ENCODE assay signal across 16 mouse cellular contexts in genomic region chr3:107706164-107706563, GRCm38 (mm10). TPM values are rescaled to one million over a fixed set of nuclear protein-coding genes. Genes with fewer than 3 reads are reported as not detected.
A peak's percentile ranks its signal among the peaks of the same experiment; 100 is the strongest.
DNase-seq lines count a peak whose midpoint lies in the region; ATAC-seq and TF ChIP-seq lines count a peak whose summit lies in the region.
"Had no signal": no experiment of that assay in that cellular context is flagged by ENCODE, and none has a peak within 500 bp of the region (broad histone marks: within the 10 kb centered on the region; RNA-seq: fewer than 3 reads in every experiment).

No protein-coding gene starts in this region.

- H3K4me2 ChIP-seq in heart, postnatal 0 days (ENCODE audit: low read depth, low read length) = no peak overlapping the region
- no peak overlapping the region for H3K4me2 ChIP-seq in heart, embryonic 12.5 days
- no peak overlapping the region for H3K4me2 ChIP-seq in midbrain, embryonic 16.5 days (ENCODE audit: low read length)
- H3K4me2 ChIP-seq: kidney, embryonic 15.5 days had no signal

- no peaks in the 10 kb centered on the region for H3K9me3 ChIP-seq in heart, postnatal 0 days (replicated peaks; ENCODE audit: control insufficient read depth, low read length)
- H3K9me3 ChIP-seq in heart, embryonic 12.5 days (replicated peaks) = no peaks in the 10 kb centered on the region
- no peaks in the 10 kb centered on the region for H3K9me3 ChIP-seq in midbrain, embryonic 16.5 days (replicated peaks; ENCODE audit: control insufficient read depth, low read length, poor library complexity, severe bottlenecking)
- H3K9me3 ChIP-seq: hindbrain, embryonic 10.5 days; kidney, embryonic 15.5 days had no signal

- DNase-seq in heart, postnatal 0 days (ENCODE audit: low spot score) = peak; percentile 31
- peak; percentile 96 for DNase-seq in 3T3-L1 (ENCODE audit: low read depth, low spot score)
- no peak for DNase-seq in ovary, postnatal 10 days (ENCODE audit: low spot score)
- DNase-seq in thymus, postnatal 4 days = no peak
- DNase-seq: adrenal gland, adult 2 months; cerebellum, adult 8-10 months; forebrain, postnatal 0 days; gastrocnemius, postnatal 14 days; right cerebral cortex, adult 18-20 months had no signal

- 23% methylated on average over 2 of the region's 2 CpGs for WGBS in heart, postnatal 0 days
- WGBS in heart, embryonic 12.5 days = 27% methylated on average over 2 of the region's 2 CpGs
- 78% methylated on average over 2 of the region's 2 CpGs for WGBS in midbrain, embryonic 16.5 days

- no peaks in the 10 kb centered on the region for H3K79me2 ChIP-seq in C2C12 (ENCODE audit: control insufficient read depth, insufficient read depth)

- no peak overlapping the region for H3ac ChIP-seq in C2C12 (ENCODE audit: control insufficient read depth, insufficient read length, low read depth)

- H3K4me3 ChIP-seq in heart, postnatal 0 days (ENCODE audit: low read depth, low read length) = no peak overlapping the region
- no peak overlapping the region for H3K4me3 ChIP-seq in heart, embryonic 12.5 days
- no peak overlapping the region for H3K4me3 ChIP-seq in C2C12 (ENCODE audit: insufficient read depth, poor library complexity, severe bottlenecking)
- no peak overlapping the region for H3K4me3 ChIP-seq in midbrain, embryonic 16.5 days (ENCODE audit: low read depth, low read length)
- H3K4me3 ChIP-seq: hindbrain, embryonic 10.5 days; kidney, embryonic 15.5 days had no signal

- H3K27me3 ChIP-seq in heart, postnatal 0 days (ENCODE audit: control insufficient read depth, insufficient read depth, low read length) = no peaks in the 10 kb centered on the region
- no peaks in the 10 kb centered on the region for H3K27me3 ChIP-seq in heart, embryonic 12.5 days (replicated peaks)
- no peaks in the 10 kb centered on the region for H3K27me3 ChIP-seq in C2C12 (ENCODE audit: control insufficient read depth, insufficient read depth, insufficient read length)
- no peaks in the 10 kb centered on the region for H3K27me3 ChIP-seq in midbrain, embryonic 16.5 days (ENCODE audit: control insufficient read depth, insufficient read depth, low read depth, low read length)
- H3K27me3 ChIP-seq: kidney, embryonic 15.5 days had no signal

- H3K27ac ChIP-seq in heart, postnatal 0 days (ENCODE audit: low read depth) = no peak overlapping the region
- H3K27ac ChIP-seq in heart, embryonic 12.5 days (ENCODE audit: poor library complexity, severe bottlenecking) = no peak overlapping the region
- no peak overlapping the region for H3K27ac ChIP-seq in midbrain, embryonic 16.5 days (ENCODE audit: low read length)
- H3K27ac ChIP-seq: hindbrain, embryonic 10.5 days; kidney, embryonic 15.5 days; stomach, postnatal 0 days had no signal

- no peaks in the 10 kb centered on the region for H3K79me3 ChIP-seq in C2C12 (ENCODE audit: low read depth)

- H3K4me1 ChIP-seq in heart, postnatal 0 days (ENCODE audit: control insufficient read depth, insufficient read depth) = peaks cover 29% of the 10 kb centered on the region
- 0 out of 2 replicates have a peak, but pooled peaks cover 11% of the 10 kb centered on the region for H3K4me1 ChIP-seq in heart, embryonic 12.5 days (replicated peaks)
- no peaks in the 10 kb centered on the region for H3K4me1 ChIP-seq in midbrain, embryonic 16.5 days (ENCODE audit: control insufficient read depth, insufficient read depth, low read length)
- H3K4me1 ChIP-seq: hindbrain, embryonic 10.5 days; kidney, embryonic 15.5 days had no signal

- H3K36me3 ChIP-seq in heart, postnatal 0 days (replicated peaks; ENCODE audit: control insufficient read depth, insufficient read depth, low read length) = no peaks in the 10 kb centered on the region
- no peaks in the 10 kb centered on the region for H3K36me3 ChIP-seq in heart, embryonic 12.5 days
- H3K36me3 ChIP-seq in C2C12 (ENCODE audit: control insufficient read depth, insufficient read depth) = no peaks in the 10 kb centered on the region
- H3K36me3 ChIP-seq in midbrain, embryonic 16.5 days (ENCODE audit: control insufficient read depth, insufficient read depth, low read length) = no peaks in the 10 kb centered on the region
- H3K36me3 ChIP-seq: hindbrain, embryonic 10.5 days; kidney, embryonic 15.5 days had no signal

- no peak for TF ChIP-seq EP300 in heart, postnatal 0 days (IDR thresholded peaks at IDR 0.05; ENCODE audit: low read depth)

- no peak for TF ChIP-seq CTCF in heart, postnatal 0 days (IDR thresholded peaks at IDR 0.05; ENCODE audit: low read depth)
- TF ChIP-seq CTCF in C2C12 (IDR thresholded peaks at IDR 0.05; ENCODE audit: control insufficient read depth, insufficient read depth, insufficient read length) = no peak

- H3K9ac ChIP-seq in heart, postnatal 0 days (replicated peaks; ENCODE audit: low read depth, low read length) = no peak overlapping the region
- no peak overlapping the region for H3K9ac ChIP-seq in heart, embryonic 12.5 days
- no peak overlapping the region for H3K9ac ChIP-seq in midbrain, embryonic 16.5 days (ENCODE audit: low read depth, low read length)
- H3K9ac ChIP-seq: forebrain, postnatal 0 days; kidney, embryonic 15.5 days had no signal

- ATAC-seq in heart, postnatal 0 days (ENCODE audit: insufficient read depth, low read depth) = no peak
- ATAC-seq in heart, embryonic 12.5 days (ENCODE audit: insufficient number of reproducible peaks, low FRiP score) = no peak
- ATAC-seq in hematopoietic stem cell, adult 5-6 weeks (replicated peaks in 1 of 2; ENCODE audit: insufficient read depth in 1 of 2, low FRiP score in 2 of 2, low TSS enrichment in 1 of 2, low read depth in 1 of 2, poor library complexity in 2 of 2, severe bottlenecking in 2 of 2) = peak; percentile 27 to 39; a peak in 2 of 4 replicates
- ATAC-seq in midbrain, embryonic 16.5 days = no peak
- ATAC-seq: forebrain, postnatal 0 days had no signal

TF ChIP-seq in C2C12, 6 proteins besides CTCF, POLR2A, EP300 and RAD21:
- TF ChIP-seq USF1 (IDR thresholded peaks at IDR 0.05; ENCODE audit: low read depth) = no peak
- TF ChIP-seq FOSL1 (IDR thresholded peaks at IDR 0.05; ENCODE audit: insufficient read depth, low read length, poor library complexity, severe bottlenecking) = no peak
- peak; percentile 35 for TF ChIP-seq MYOD1 (IDR thresholded peaks at IDR 0.05; ENCODE audit: control insufficient read depth, insufficient read length, low read depth)
- no peak for TF ChIP-seq MAX (IDR thresholded peaks at IDR 0.05)
- no peak for TF ChIP-seq MYOG (IDR thresholded peaks at IDR 0.05; ENCODE audit: control insufficient read depth, extremely low read depth, insufficient read length)
- TF ChIP-seq CEBPB (IDR thresholded peaks at IDR 0.05; ENCODE audit: low read depth) = peak; percentile 97

RNA-seq across cellular contexts. Expression of gene Ahcyl1, which starts 9.8 kb away (rescaled TPM):
- 19.2 and 32.0 TPM in 2 replicates for total RNA-seq in heart, postnatal 0 days (2014; rRNA removed; ENCODE audit: low replicate concordance)
- polyA plus RNA-seq in heart, postnatal 0 days (2015; fragmentation: Nextera tagmentation; extraction: Ambion mirVana) = 39.4 and 43.3 TPM in 2 replicates
- 69.3 and 74.0 TPM in 2 replicates for polyA plus RNA-seq in heart, embryonic 12.5 days (2016; fragmentation: Nextera tagmentation; extraction: Ambion mirVana)
- 72.1 TPM for polyA plus RNA-seq in C2C12 (2012; fragmentation: generic; extraction: Trizol)
- 79.8 and 99.2 TPM in 2 replicates for total RNA-seq in hematopoietic stem cell, adult 5-6 weeks (2017)
- polyA plus RNA-seq in midbrain, embryonic 16.5 days (2015; fragmentation: Nextera tagmentation; extraction: Ambion mirVana) = 112 and 114 TPM in 2 replicates

RNA-seq across cellular contexts. Expression of gene Csf1, which starts 54.1 kb away (rescaled TPM):
- total RNA-seq in heart, postnatal 0 days (2014; rRNA removed; ENCODE audit: low replicate concordance) = 18.2 and 23.6 TPM in 2 replicates
- polyA plus RNA-seq in heart, postnatal 0 days (2015; fragmentation: Nextera tagmentation; extraction: Ambion mirVana) = 7.7 and 8.1 TPM in 2 replicates
- 12.7 and 12.8 TPM in 2 replicates for polyA plus RNA-seq in heart, embryonic 12.5 days (2016; fragmentation: Nextera tagmentation; extraction: Ambion mirVana)
- 169 TPM for polyA plus RNA-seq in C2C12 (2012; fragmentation: generic; extraction: Trizol)
- total RNA-seq in hematopoietic stem cell, adult 5-6 weeks (2017) = 5.7 and 6.2 TPM in 2 replicates
- 6.0 and 6.3 TPM in 2 replicates for polyA plus RNA-seq in midbrain, embryonic 16.5 days (2015; fragmentation: Nextera tagmentation; extraction: Ambion mirVana)

Comparison
In these comparisons a context has a peak if more than half of its experiments do, and no peak if none do; other contexts are left out.
1. ATAC-seq: peak in hematopoietic stem cell, adult 5-6 weeks (2 of 2); none in heart, postnatal 0 days (single experiment), heart, embryonic 12.5 days (single experiment) and midbrain, embryonic 16.5 days (single experiment).
2. DNase-seq: peak in heart, postnatal 0 days (single experiment) and 3T3-L1 (single experiment); none in ovary, postnatal 10 days (single experiment) and thymus, postnatal 4 days (single experiment).
3. RNA of gene Csf1, which starts 54.1 kb away (polyA plus RNA-seq): 169 TPM in C2C12 (single experiment); 12.7 to 12.8 TPM in heart, embryonic 12.5 days, 7.7 to 8.1 TPM in heart, postnatal 0 days and 6.0 to 6.3 TPM in midbrain, embryonic 16.5 days; every median in the first group is over 10 times any median in the second.